Mouse (Mus musculus): ENCODE data around the gene Fcer1g.

The Fcer1g gene

DNA sequence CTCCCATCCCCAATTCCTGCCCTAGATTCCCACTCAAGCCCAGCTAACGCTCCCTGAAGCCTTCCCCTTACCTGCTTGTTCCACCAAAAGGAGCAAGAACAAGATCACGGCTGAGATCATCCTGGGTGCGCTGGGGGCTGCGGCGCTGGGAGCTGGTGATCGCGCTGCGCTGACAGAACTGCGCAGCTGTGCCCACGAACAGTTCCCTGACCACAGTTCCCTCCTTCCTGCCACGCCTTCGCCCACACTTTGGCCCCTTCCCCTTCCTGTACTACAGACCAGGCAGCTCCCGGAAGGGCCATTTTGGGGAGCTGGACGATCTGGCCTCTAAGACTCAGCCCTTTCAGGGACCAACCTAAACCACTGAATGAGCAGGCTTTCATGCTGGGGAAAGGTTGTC, at the start of gene Fcer1g:
Fcer1g (minus strand) TSS at position 240 of the 400 bp plus-strand sequence.
- no peak for DNase-seq (ENCODE audit: low spot score)

DNA sequence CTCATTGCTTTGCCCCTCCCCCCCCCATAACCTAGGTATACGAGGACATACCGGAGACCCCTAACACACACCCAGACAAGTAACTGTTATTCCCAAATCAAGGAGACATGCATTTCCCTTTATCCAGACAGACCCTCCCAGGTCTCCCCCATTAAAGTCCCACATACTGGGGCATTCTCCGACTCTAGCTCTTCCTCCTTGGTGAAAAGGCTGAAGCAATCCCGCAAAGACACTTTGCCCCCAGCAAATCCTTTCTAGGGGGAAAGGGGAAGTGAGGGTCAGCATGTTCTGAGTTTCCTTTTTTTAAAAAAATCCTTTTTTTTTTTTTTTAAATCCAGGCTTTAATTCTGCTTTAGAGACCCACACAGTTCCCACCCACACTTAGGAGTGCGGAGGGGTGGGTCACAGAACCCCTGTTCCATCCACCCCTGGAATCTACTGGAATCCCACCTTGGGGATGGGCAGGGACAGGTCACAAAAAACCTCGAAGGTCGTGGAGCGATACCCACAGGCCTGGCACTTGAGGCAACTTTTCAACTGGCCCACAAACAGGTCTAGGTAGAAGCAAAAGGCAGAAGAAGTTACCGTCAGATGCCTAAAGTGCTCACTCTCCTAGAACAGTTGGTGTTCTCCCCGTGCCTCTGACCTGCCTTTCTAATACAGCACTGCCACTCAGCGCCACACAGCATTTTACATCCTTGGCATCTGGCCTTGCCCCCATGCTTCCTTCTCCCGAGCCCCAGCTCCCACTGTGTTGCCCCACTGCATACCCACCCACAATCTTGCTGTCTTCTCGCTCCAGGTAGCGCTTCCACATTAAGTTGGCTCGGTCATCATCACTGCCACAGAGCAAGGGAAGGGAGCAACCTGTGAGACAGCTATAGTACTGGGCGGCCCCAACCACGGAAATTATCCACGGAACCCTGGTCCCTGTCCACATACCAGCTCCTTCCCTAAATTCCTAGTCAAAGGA, 49.3 kb upstream of the Fcer1g start:
- no peak for DNase-seq (ENCODE audit: low spot score)

DNA sequence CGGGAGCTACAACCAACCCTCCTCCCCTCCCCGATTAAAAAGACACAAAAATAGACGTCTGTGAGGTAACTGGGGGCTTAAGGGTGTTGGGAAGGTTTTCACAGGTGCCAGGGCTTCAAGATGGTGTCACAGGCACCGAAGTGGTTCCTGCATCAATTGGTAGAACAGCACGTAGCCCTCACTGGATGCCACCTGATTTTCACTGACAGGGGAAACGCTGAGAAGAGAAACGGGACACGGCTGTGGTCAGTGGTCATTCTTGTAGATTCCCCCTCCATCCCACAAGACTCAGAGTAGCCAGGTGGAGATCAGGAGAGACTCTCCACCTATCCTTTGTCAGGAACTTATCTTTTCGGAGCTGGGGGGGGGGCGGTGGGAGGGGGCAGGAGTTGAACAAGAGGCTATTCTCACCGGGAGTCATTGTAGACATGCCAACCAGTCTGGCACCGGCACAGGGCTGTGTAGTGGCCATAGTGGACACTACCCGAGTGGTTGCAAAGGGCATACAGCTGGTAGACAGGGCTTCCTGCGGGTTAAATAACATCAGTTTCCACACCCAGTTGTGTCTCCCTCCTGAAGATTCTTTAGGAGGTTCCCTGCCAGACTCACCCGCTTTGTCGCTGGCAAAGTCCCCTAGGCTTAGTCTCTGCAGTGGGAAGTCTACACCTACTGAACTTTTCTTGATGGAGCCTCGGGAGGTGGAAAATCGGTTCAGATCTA, 48.1 kb upstream of the Fcer1g start:
- no peak for DNase-seq (ENCODE audit: low spot score)

DNA sequence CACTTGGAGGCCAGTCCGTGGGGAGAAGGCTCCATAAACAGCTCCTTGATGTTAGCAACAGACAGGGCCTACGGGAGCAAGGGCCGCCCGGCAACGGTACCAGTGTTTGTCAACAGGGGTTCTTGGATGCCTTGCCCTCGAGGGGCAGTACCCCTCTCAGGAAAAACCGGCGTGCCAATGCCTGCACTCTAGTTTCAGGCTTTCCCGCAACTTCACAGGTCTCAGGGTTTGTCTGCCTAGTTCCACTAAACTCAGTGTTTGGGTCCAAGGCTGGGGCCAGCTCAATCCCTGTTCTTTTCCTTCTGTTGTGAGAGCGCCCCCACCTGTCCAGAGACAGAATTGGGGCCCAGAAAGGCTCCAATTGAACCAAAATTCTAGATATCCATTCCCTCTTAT, 47.4 kb upstream of the Fcer1g start:
- DNase-seq (ENCODE audit: low spot score): peak; percentile 85

DNA sequence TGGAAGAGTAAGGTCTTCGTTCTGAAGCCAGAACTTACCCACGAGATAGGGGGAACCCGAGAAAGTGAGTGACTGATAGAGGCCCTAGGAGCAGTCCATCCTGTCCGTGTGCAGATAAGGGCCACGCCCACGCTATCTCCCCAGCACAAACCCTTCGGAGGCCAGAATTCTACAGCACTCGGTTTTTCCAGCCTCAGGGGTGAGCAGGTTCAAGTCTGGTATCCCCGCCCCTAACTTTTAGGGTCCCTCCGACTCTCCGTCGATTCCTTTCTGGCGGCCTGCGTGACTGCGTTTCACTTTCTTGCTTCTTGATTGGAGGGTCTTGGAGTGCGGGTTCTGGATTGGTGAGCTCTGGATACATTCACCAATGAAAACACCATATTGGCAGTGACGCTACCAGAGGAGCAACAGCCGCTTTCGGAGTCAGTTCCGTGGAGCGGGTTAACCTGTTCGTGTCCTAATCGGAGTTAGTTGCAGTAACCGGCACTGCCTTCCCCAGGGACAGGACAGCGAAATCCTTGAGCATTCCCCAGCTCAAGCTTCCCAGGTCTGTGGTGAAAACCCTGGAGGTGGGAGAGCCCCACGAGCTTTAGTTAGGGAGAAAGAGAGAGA, 46.9 kb upstream of the Fcer1g start, which contains the start of gene Ppox:
Ppox (minus strand) TSS at position 271 of the 612 bp plus-strand sequence.
- DNase-seq (ENCODE audit: low spot score): peak; percentile 90

DNA sequence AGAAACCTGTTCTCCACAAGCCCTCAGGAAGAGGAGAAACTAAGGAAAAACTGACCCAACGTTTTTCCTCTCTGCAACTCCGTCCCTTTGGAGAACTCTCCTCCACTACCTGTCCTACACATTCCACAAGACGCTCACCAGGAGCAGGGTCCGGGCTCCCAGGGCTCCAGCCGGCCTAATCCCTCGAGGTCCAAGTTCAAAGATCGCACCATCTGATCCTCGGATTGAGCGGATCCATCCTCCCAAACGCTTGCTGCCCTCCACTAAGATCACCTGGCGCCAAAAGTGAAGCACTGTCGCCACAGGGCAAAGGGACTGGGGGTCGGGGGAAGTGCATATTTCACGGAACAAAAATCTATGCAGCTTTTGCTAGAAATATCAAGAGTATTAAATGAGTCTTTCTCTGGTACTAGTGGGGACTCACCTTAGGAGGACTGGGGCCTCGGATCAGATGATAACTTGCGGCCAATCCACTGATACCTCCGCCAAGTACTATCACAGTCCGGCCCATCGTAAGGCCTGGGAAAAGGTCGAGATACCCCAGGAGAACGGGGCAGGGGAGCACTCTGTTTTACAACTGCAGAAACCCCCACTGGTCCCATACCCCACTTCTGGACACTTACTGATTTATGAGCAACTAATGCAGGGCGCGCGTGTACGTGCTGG, 46.2 kb upstream of the Fcer1g start:
- DNase-seq (ENCODE audit: low spot score): no peak

DNA sequence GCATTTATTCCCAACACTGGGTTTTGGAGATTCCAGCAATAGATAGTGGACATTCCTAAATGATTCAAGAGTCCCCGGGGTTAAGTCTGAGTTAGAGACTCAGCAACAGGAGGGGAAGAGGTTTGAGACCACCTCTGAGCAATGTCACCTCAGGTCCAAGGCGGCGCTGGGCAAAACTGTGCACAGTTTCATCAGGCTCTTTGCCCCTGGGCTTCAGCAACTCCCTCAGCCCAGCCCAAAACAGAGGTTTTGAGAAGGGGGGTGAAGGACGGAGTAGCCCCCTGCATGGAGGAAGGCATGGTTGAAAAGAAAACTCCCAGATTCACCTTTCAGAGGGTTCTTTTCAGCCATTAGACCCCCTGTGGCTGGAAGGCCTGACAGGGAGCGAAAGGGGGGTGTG, 45.6 kb upstream of the Fcer1g start:
- no peak for DNase-seq (ENCODE audit: low spot score)

DNA sequence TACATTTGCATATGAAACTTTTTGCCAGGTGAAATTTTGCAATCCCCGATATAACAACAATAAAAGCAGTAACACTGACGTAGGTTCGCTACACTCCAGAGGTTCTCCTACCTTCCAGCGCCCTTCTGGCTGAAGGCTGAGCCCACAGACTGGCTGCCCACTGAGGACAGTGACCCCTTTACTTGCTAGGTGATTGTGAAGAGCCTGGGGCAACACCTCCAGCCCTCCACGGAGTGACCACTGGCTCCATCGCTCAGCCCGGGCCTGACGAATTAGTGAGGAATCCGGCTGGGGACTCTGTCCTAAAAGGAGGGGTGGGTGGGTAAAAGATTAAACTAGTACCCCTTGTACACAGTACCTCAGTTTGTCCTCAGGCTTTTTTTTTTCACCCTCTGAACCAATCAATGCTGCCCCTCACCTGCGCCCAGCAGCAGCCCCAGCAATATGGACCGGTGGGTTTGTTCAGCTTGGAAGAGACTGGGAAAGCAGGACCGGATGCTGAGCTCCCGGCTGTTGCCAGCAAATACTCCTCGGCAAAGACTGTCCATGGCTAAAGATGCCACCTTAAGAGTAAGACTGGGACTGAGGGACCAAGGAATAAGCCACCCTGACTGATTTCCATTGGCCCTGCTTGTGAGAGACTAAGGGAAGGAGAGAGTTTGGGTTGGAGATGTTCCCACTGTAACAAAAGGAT, 45.0 kb upstream of the Fcer1g start:
- no peak for DNase-seq (ENCODE audit: low spot score)

DNA sequence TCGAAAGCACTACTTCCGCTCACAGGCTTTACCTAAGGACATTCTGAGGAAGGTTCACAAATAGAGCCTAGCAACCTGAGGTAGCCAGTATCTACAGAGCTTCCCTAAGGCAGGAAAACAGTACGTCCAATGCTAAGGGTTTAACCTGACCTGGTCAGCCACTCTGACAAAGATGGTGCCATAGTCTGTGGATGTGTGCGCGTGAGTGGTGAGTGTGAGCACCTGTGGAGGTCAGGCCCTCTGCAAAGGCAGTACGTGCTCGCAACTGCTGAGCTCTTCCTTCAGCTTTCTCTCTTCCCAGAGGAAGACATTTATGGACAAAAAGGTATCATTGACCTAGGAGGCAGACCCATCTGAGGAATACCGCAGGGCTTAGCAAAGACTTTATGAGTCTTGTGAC, 44.3 kb upstream of the Fcer1g start:
- DNase-seq (ENCODE audit: low spot score): no peak

DNA sequence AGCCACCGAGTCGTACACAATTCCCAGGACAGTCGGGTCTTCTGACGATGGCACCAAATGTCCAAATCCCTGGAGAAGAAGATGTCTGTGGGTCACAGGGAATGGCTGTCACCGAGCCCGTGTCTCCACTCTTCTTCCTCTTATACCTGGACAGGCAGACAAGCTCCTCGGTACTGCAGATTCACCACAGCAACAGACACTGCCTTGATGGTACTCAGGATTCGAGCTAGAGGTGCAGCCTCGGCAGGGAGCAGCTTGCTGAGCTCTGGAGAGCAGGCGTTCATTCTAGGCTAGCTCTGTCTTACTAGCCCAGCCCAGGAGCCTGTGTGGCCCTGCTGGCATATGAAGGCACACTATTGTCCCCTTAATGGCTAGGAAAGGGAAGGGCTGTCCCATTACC, 43.6 kb upstream of the Fcer1g start:
- DNase-seq (ENCODE audit: low spot score): no peak

DNA sequence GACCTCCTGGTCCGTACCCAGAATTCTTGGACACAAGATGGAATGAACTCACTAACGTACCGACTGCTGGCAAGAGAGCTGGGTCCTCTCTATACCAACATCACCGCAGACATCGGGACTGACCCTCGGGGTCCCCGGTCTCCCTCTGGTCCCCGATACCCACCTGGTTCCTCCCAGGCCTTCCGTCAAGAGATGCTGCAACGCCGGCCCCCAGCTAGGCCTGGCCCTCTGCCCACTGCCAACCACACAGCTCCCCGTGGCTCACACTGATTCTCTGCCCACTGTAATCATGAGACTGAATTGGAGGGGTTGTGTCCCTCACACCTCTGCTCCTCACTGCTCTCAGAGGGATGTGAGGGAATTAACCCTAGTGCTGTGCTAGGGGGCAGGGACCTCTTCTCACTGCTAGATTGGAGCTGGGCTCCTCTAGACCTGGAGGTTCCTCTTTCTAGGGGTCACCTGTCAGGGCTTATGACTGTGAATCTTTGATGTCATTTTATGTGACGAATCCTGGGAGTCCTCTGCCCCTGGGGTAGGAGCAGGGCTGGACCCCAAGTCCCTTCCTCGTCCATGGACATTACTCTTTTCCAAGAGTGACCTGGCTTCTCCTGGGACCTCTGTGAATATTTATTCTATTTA, 42.1 kb upstream of the Fcer1g start:
- DNase-seq (ENCODE audit: low spot score): no peak

DNA sequence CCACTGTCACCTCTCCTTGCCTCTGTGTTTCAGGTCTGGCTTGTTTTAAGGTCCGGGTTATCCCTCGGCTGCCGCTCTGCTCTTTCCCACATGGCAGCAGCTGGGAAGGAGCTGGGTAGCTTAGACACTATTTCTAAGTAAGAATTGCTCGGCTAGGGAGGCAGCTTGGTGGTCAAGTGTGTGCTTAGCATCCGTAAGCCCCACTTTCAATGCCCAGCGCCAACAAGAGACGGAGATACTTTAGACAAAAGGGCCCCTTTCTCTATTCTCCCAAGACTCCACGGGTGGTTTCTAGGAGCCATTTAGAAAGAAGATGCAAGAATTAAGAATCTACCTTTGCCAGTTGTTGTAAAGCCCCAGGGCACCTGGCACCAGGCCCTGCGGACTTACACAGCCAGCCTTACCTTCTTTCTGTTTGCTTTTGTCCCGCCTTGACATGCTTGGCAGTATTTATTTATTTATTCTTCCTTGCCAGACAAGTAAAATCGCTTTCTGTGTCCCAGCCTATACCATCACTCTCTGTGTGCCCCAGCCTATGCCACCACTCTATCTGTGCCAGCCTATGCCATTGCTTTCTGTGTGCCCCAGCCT, 41.1 kb upstream of the Fcer1g start:
- peak; percentile 76 for DNase-seq (ENCODE audit: low spot score)

DNA sequence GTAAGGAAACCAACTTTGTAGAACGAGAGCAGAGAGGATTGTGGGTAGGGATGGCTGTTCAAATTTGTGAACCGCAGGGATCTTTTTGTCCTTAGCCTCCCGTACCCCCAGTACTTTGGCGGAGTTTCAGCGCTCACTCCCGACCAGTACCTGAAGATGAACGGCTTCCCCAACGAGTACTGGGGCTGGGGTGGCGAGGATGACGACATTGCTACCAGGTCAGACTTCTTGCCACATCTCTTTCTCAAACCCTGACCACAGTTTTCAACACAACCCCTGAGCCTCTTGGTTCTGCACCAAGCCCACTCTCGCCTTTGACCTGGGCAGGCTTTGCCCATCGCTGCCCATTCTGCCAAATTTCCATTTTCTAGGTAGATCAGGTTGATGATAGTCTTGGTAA, 40.0 kb upstream of the Fcer1g start:
- no peak for DNase-seq (ENCODE audit: low spot score)

DNA sequence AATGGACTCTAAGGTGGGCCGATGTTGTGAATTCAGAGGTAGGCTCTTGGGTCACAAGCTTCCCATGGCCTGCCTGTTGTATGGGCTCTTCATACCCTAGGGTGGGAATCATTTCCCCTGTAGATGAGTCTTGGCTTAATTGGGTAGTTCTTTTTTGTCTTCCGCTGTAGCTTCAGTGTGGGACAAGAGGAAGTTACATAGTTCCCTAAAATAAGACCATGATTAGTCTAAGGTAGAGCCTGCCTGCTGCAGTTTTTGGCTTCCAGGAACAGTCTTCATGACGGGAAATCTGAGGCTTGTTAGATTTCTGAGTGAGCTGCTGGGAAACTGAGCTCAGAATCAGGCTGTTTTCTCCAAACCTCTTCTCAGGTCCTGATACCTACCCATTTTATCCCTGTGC, 37.9 kb upstream of the Fcer1g start:
- DNase-seq (ENCODE audit: low spot score): no peak

DNA sequence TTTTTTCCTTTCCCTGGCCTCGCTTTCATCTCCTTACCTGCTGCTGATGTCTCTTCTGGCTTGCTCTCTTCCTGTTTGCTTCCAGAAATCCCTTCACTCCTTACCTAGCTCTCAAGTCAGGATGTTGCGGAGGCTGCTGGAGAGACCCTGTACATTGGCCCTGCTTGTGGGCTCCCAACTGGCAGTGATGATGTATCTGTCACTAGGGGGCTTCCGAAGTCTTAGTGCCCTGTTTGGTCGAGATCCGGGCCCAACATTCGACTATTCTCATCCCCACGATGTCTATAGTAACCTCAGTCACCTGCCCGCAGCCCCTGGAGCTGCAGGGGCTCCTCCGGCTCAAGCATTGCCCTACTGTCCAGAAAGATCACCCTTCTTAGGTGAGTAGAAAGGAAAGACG, 37.5 kb upstream of the Fcer1g start:
- DNase-seq (ENCODE audit: low spot score): no peak

DNA sequence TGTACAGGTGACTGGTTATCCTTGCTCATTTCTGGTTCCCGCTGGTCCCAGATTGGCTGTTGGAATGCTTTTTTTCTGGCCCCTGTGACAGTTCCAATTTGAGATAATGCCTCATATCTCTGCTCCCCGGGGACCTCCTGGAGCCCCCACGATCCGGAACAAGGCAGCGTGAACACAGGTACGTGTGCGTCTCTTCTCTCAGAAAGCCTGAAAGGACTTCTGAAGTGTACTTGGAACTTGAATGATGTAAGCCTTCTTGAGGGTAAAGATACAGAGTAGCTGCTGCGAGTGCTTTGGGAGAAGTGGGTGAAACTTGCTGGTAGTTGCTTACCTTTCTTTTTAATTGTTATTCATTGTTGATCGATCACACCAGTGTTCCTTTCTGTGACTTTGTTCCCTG, 37.0 kb upstream of the Fcer1g start:
- DNase-seq (ENCODE audit: low spot score): no peak

DNA sequence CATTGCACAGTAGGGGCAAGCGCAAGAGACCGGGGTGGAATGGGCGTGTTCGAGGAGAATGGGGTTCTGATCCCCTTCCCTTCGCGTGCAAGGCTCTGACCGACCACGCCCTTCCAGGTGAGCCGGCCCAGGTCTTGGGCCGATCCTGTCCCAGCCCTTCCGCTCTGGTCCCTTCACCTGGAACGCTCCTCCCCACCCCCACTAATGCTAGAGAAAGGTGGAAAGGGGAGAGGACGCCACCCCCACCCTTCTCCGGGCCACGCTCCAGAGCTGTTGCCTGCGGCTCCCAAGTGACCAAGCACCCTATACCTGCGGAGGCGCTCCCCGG, 36.4 kb upstream of the Fcer1g start:
- DNase-seq (ENCODE audit: low spot score): peak; percentile 79

DNA sequence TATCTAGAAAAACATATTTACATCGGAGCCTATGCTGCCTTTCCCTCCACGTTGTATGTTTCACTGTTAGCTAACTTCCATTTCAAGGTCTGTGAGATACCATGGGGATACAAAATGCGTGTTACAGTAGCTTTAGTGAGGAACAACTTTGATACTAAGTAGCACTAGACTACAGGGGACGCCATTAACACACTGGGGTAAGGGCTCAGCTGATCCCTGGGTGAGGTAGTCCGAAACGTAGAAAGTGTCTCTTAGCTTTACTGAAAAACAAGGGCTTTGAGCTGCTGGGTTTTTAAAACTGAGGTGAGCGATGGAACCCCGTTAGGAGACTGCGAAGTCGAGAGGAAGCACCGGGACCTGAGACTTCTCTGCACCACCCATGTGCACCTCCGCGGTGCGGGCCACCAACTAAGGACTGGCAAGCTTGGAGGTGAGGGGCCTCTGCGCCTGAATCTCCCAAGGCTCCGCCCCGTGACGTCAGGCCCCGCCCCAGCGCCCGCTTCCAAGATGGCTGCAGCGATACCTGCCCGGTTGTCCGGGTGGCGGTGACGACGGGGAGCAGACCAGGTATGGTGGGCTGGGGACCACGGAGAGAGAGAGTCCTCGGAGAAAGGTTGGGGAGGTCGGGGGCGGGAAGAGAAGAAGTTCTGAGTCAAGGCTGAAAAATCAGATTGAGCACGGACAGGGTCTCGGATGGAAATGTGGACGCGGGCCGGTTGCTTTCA, 35.8 kb upstream of the Fcer1g start, which contains the start of gene B4galt3:
B4galt3 (plus strand) TSS at position 481 of the 725 bp plus-strand sequence.
- peak; percentile 98 for DNase-seq (ENCODE audit: low spot score)

DNA sequence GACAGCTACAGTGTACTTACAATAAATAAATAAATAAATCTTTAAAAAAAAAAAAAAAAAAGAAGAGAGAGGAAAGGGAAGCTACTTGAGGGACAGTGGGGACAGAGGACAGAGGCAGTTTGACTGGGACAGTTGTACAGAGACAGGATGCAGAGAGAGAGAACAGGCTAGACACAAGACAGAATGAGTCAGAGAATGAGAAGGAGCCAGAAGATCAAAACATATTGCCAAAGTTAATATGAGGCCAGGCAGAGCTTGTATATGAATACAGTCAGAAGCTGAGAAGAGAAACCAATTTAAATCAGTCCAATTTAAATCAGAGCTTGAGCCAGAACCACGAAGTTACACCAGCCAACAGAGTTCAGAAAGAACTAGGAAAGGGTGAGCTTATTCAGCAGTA, 34.2 kb upstream of the Fcer1g start:
- DNase-seq (ENCODE audit: low spot score): no peak

Data from urinary bladder, postnatal 14 days (tissue).